Mouse (Mus musculus) limb, embryonic 10.5 days (tissue): ENCODE data around the gene Rreb1. TPM values are rescaled to one million over a fixed set of nuclear protein-coding genes. Genes with fewer than 3 reads are reported as not detected.
A peak's percentile ranks its signal among the peaks of the same experiment; 100 is the strongest.

Experiments used
- DNase-seq: peaks from one replicate; pipeline ENCODE4 v3.0.0-alpha.2; 2017; ENCODE audit warnings: low spot score
- H3K27ac ChIP-seq: fragments of 300-500 bp; sonication (generic); 2 replicates; pipeline ENCODE4 v1.5.1; 2016; ENCODE audit warnings: mild to moderate bottlenecking
- H3K27me3 ChIP-seq: fragments of 300-500 bp; sonication (generic); 2 replicates; pipeline ENCODE4 v1.6.1; 2016; ENCODE audit warnings: low read depth, mild to moderate bottlenecking; ENCODE audit not compliant: poor library complexity, severe bottlenecking
- H3K36me3 ChIP-seq: fragments of 300-500 bp; sonication (generic); 2 replicates; pipeline ENCODE4 v1.6.1; 2016; ENCODE audit warnings: mild to moderate bottlenecking, moderate library complexity
- H3K4me1 ChIP-seq: fragments of 300-500 bp; sonication (generic); 2 replicates; pipeline ENCODE4 v1.6.1; 2016
- H3K4me3 ChIP-seq: fragments of 300-500 bp; sonication (generic); 2 replicates; pipeline ENCODE4 v1.5.1; 2016; ENCODE audit warnings: mild to moderate bottlenecking, moderate library complexity
- H3K9me3 ChIP-seq: fragments of 300-500 bp; sonication (generic); replicated peaks from 2 replicates; pipeline ENCODE4 v1.6.1; 2016; ENCODE audit warnings: mild to moderate bottlenecking
- WGBS: fragments of 180-500 bp; shearing (Covaris S2); methylation state at CpG from one replicate; pipeline ENCODE4 v1.1.7; 2016; 5-methylcytosine and 5-hydroxymethylcytosine counted together
- polyA plus RNA-seq: library from polyadenylated mRNA; unstranded; fragments of >200 nt; fragmentation: Nextera tagmentation; extraction: Ambion mirVana; gene quantifications from 2 replicates; pipeline ENCODE4 v1.2.1, GENCODE M21; 2016

Gene Rreb1
- polyA plus RNA-seq, 1 experiment from 2014 or later, result 5.4 TPM

DNA sequence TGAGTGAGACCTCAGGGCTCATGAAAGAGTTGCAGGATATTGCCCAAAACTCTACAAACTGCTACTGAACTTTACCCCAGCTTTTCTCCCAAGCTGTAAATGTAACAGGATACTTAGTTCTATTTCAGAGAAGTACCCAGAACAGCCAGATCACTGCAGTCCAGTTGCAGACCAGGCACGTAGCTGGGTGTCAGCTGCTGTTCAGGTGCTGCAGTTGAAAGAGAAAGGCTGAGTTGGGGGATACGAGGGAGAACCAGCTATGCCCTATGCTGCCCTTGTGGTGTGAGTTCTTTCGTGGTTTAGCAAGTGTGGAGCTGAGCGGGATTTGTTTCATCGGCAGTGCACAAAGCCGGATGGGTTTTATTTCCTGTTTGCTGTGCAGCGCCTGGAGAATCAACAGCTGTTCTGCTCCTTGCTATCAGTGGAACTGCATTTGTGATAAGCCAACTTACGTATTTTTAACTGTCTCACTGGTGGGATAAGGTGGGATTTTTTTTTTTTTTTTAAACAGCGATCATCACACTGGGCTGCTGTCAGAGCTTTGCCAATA is 102.5 kb downstream of the Rreb1 start:
- no peak for DNase-seq
- H3K27me3 ChIP-seq, result no peaks in the 10 kb centered on the region
- no peak overlapping the region for H3K4me3 ChIP-seq
- no peaks in the 10 kb centered on the region for H3K9me3 ChIP-seq
- no peaks in the 10 kb centered on the region for H3K36me3 ChIP-seq
- H3K4me1 ChIP-seq, result peaks cover 23% of the 10 kb centered on the region
- WGBS, result 70% methylated on average over 9 of the region's 9 CpGs
- peak overlapping the region; percentile 16; the same call in 1 of the 2 replicates for H3K27ac ChIP-seq

GRCm38 (mm10) chr13:37882521-37882920 is 104.3 kb downstream of the Rreb1 start:
- Histone ChIP-seq H3K9me3 (no peaks in the 10 kb centered on the region), H3K27ac (0 out of 2 replicates have a peak overlapping the region, but pooled peaks have one; percentile 25), H3K4me3 (no peak overlapping the region), H3K4me1 (peaks cover 17% of the 10 kb centered on the region), H3K36me3 (no peaks in the 10 kb centered on the region), H3K27me3 (no peaks in the 10 kb centered on the region)
- no peak for DNase-seq
- WGBS, result 77% methylated on average over 8 of the region's 8 CpGs

DNA sequence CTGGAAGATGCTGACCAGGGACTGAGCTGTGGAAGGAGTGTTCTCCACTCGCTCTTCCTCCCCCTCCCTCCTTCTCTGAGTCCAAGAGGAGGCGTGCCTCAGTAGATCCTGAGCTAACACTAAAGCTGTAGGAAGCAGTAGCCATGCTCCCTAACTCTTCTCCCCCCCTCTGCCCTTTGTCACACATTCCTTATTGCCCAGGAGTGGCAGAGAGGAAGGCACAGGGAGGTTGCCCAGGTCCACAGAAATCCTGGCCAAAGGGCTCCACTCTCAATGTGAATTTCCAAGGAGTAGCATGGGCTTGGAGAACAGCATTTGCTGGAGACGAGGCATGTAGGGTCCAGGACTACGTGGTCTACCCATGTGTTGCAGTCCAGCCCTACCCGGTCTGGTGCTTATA is 104.8 kb downstream of the Rreb1 start:
- Histone ChIP-seq H3K4me1 (peaks cover 17% of the 10 kb centered on the region), H3K4me3 (no peak overlapping the region), H3K27ac (peak overlapping the region; percentile 25; the same call in 1 of the 2 replicates), H3K27me3 (no peaks in the 10 kb centered on the region), H3K36me3 (no peaks in the 10 kb centered on the region), H3K9me3 (no peaks in the 10 kb centered on the region)
- no peak for DNase-seq
- 90% methylated on average over 5 of the region's 5 CpGs for WGBS

DNA sequence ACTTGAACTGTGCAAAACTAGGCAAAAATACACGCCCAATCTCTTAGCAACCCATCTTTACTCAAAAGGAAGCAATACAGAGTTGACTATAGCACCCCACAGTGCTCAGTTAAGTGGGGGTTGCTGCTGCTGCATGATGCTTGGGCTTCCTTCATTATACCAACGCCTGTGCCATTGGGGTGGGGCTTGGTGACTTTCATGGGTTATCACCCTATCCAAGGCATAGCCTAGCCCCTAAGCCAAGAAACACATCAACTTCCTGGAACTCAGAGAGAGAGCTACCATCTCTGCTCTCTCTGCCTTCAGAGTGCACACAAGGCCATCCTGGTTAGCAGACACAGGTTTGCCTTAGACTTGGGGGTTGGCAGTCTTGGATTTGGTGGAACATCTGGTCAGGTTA is 107.2 kb downstream of the Rreb1 start:
- H3K4me3 ChIP-seq, result no peak overlapping the region
- H3K36me3 ChIP-seq, result 0 out of 2 replicates have a peak, but pooled peaks cover 1% of the 10 kb centered on the region
- H3K4me1 ChIP-seq, result peaks cover 5% of the 10 kb centered on the region
- no peaks in the 10 kb centered on the region for H3K27me3 ChIP-seq
- H3K9me3 ChIP-seq, result no peaks in the 10 kb centered on the region
- no peak overlapping the region for H3K27ac ChIP-seq
- WGBS, result 87% methylated on average over 2 of the region's 2 CpGs
- no peak for DNase-seq

GRCm38 (mm10) chr13:37886024-37886423 is 107.8 kb downstream of the Rreb1 start:
- Histone ChIP-seq H3K27ac (no peak overlapping the region), H3K36me3 (0 out of 2 replicates have a peak, but pooled peaks cover 4% of the 10 kb centered on the region), H3K4me3 (no peak overlapping the region), H3K27me3 (no peaks in the 10 kb centered on the region), H3K9me3 (no peaks in the 10 kb centered on the region), H3K4me1 (no peaks in the 10 kb centered on the region)
- WGBS, result 87% methylated on average over 6 of the region's 6 CpGs
- no peak for DNase-seq

DNA sequence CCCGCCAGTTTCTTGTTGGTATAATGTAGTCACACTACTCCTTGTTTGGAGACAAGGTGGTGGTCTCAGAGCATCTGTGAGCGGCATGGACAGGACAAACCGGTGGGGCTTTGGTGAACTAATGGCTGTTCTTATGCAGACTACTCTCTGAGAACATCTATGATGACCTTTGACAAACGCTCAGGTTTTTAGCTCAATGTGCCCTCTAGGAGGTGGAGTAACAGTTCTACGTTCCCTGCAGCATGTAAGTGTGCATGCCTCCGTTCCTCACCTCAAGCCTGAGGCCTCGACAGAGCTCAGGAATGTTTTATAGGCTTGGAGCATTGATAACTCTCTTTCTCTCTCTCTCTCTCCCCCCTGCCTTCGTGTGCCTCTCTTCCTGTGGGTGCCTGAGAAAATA is 116.6 kb downstream of the Rreb1 start:
- Histone ChIP-seq H3K4me1 (no peaks in the 10 kb centered on the region), H3K27ac (no peak overlapping the region), H3K27me3 (no peaks in the 10 kb centered on the region), H3K36me3 (peaks cover 42% of the 10 kb centered on the region), H3K4me3 (no peak overlapping the region), H3K9me3 (no peaks in the 10 kb centered on the region)
- WGBS, result 79% methylated on average over 8 of the region's 8 CpGs
- no peak for DNase-seq

GRCm38 (mm10) chr13:37895564-37896254 is 117.5 kb downstream of the Rreb1 start:
- peaks cover 40% of the 10 kb centered on the region for H3K36me3 ChIP-seq
- H3K4me1 ChIP-seq, result no peaks in the 10 kb centered on the region
- no peak for DNase-seq
- H3K9me3 ChIP-seq, result no peaks in the 10 kb centered on the region
- no peaks in the 10 kb centered on the region for H3K27me3 ChIP-seq
- H3K27ac ChIP-seq, result no peak overlapping the region
- H3K4me3 ChIP-seq, result no peak overlapping the region
- WGBS, result 92% methylated on average over 6 of the region's 6 CpGs

DNA sequence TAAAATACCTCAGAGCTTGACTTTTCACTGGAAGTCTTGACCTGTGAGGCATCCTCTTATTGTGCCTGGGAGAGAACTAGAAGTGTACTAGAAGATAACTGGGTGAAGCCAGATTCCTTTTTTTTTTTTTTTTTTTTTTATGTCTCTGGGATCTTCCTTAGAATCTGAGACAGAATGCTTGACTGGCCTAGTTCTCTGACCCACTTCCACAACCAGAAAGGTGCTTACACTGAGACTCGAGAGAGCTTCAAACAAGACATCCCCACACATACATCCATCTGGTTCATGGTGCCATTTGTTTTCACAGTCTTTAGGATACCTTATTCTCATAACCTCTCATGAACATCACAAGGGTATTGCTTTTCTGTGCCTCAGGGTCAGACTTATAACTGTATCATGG is 118.2 kb downstream of the Rreb1 start:
- no peak for DNase-seq
- no peaks in the 10 kb centered on the region for H3K4me1 ChIP-seq
- peaks cover 40% of the 10 kb centered on the region for H3K36me3 ChIP-seq
- no peaks in the 10 kb centered on the region for H3K27me3 ChIP-seq
- 94% methylated on average over 1 of the region's 1 CpGs for WGBS
- no peaks in the 10 kb centered on the region for H3K9me3 ChIP-seq
- no peak overlapping the region for H3K27ac ChIP-seq
- no peak overlapping the region for H3K4me3 ChIP-seq

DNA sequence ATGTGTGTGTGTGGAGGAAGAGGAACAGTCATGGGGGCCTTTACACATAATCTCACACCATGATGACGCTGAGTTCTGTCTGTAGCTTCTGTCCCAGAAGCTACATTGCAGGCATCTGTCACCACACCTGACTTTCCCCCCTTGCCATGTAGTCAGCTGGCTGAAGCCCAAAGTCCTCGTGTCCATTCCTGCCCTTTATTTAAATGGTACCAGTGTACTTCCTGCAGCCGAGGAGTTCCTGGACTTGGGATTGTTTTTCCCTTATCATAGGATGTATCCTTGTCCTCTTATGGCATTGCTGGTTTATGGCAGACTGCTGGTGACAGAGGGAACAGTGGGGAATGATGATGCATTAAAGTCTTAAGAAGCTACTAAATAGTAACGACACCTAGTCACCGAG is 120.6 kb downstream of the Rreb1 start:
- Histone ChIP-seq H3K27me3 (no peaks in the 10 kb centered on the region), H3K36me3 (peaks cover 29% of the 10 kb centered on the region), H3K4me3 (no peak overlapping the region), H3K27ac (no peak overlapping the region), H3K4me1 (no peaks in the 10 kb centered on the region), H3K9me3 (no peaks in the 10 kb centered on the region)
- 91% methylated on average over 5 of the region's 5 CpGs for WGBS
- DNase-seq, result no peak

DNA sequence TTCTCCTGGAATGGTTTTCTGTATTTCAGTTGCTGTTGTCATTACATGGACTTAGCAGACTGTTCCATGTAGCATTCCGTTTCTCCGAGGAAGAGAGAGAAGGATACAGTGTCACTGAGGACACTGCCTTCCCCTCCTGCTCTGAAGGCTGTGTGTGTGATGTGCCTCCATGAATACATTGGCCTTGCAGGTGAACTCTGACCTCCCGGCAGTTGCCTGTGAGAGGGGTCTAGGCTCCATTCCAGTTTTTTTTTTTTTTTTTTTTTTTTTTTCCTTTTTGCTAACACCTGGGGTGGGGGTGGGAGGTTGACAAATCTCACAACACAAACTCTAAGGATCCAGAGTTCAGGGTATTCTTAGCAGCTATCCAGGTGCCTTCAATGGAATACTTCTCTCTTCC is 124.8 kb downstream of the Rreb1 start:
- no peaks in the 10 kb centered on the region for H3K4me1 ChIP-seq
- no peak overlapping the region for H3K4me3 ChIP-seq
- H3K36me3 ChIP-seq, result peaks cover 21% of the 10 kb centered on the region
- 92% methylated on average over 3 of the region's 3 CpGs for WGBS
- no peaks in the 10 kb centered on the region for H3K27me3 ChIP-seq
- no peak overlapping the region for H3K27ac ChIP-seq
- no peaks in the 10 kb centered on the region for H3K9me3 ChIP-seq
- DNase-seq, result no peak

DNA sequence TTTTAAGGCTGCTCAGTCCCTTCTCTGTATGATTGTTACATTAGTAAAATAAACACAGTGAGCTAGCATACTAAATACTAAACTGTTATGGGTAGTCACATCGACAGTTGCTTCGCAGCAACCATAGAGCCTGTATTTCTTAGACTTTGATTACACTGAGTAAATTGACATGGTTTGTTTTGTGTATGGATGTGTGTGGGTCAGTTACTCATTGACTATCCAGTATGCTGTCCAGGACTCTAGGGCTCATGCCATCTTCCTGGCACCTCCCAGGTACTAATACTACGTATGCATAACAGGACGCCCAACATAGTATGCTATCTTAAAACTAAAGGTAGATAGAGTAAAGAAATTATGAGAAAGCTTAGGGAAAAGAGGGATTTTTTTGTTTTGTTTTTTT is 125.3 kb downstream of the Rreb1 start:
- no peaks in the 10 kb centered on the region for H3K9me3 ChIP-seq
- H3K4me1 ChIP-seq, result no peaks in the 10 kb centered on the region
- peaks cover 23% of the 10 kb centered on the region for H3K36me3 ChIP-seq
- H3K27ac ChIP-seq, result no peak overlapping the region
- WGBS, result 96% methylated on average over 4 of the region's 4 CpGs
- no peak overlapping the region for H3K4me3 ChIP-seq
- DNase-seq, result no peak
- H3K27me3 ChIP-seq, result no peaks in the 10 kb centered on the region

DNA sequence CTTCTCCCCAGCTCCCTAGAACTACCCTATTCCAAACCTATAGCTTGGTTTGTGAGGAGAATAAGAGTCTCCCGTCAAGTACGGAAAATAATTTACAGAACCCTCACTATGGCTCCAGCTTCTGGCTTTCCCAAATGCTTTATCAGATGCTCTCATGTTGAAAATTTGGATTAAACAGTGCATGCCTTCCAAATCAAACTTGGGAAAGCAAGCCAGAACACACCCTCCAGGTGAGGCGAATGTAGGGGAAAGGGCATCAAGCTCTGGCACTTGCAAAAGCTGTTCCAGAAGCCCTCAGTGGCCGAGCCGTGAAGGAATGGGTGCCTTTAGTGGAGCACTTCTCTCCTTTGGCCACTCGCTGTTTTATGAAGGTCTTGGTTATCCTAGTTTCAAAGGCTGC is 126.2 kb downstream of the Rreb1 start:
- no peaks in the 10 kb centered on the region for H3K4me1 ChIP-seq
- H3K9me3 ChIP-seq, result no peaks in the 10 kb centered on the region
- H3K27ac ChIP-seq, result no peak overlapping the region
- 96% methylated on average over 6 of the region's 6 CpGs for WGBS
- no peak for DNase-seq
- H3K4me3 ChIP-seq, result no peak overlapping the region
- no peaks in the 10 kb centered on the region for H3K27me3 ChIP-seq
- H3K36me3 ChIP-seq, result peaks cover 27% of the 10 kb centered on the region

- H3K36me3 ChIP-seq, result peaks cover 32% of the 10 kb centered on the region
- 83% methylated on average over 9 of the region's 9 CpGs for WGBS
- no peaks in the 10 kb centered on the region for H3K27me3 ChIP-seq
- no peaks in the 10 kb centered on the region for H3K9me3 ChIP-seq
- no peak for DNase-seq
- H3K4me3 ChIP-seq, result no peak overlapping the region
- peaks cover 4% of the 10 kb centered on the region for H3K4me1 ChIP-seq
- no peak overlapping the region for H3K27ac ChIP-seq
Observed at GRCm38 (mm10) chr13:37908061-37908460, 129.9 kb downstream of the Rreb1 start.
